ENCODE assay signal across 11 mouse cellular contexts in the genomic region with DNA sequence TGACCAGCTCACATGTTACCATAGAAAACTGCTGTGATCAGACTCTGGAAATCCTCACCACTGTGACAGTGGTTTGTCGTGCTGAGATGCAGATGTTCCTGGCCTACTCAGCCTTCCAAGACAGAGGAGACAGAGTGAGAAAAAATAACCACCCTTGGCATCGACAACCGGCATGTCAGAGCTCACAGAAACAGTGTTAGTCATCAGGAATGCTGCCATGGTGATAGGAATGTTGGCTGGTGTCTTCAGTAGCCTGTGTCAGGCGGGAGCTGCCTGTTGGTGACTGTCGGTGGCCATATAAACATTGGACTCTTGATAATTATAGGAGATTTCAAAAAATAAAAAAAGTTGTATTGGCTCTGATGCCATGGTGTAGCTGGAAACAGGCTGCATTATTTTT. TPM values are rescaled to one million over a fixed set of nuclear protein-coding genes. Genes with fewer than 3 reads are reported as not detected.
DNase-seq lines count a peak whose midpoint lies in the region; ATAC-seq and TF ChIP-seq lines count a peak whose summit lies in the region.
"Had no signal": no experiment of that assay in that cellular context is flagged by ENCODE, and none has a peak within 500 bp of the region (broad histone marks: within the 10 kb centered on the region; RNA-seq: fewer than 3 reads in every experiment).

No protein-coding gene starts in this region.

- H3K36me3 ChIP-seq in hindbrain, postnatal 0 days (ENCODE audit: insufficient read depth, low read length) = no peaks in the 10 kb centered on the region
- no peaks in the 10 kb centered on the region for H3K36me3 ChIP-seq in hindbrain, embryonic 12.5 days
- H3K36me3 ChIP-seq in lung, embryonic 14.5 days (ENCODE audit: insufficient read depth) = no peaks in the 10 kb centered on the region
- H3K36me3 ChIP-seq: midbrain, embryonic 13.5 days had no signal

- H3K4me1 ChIP-seq in hindbrain, postnatal 0 days (ENCODE audit: insufficient read depth, low read length) = no peaks in the 10 kb centered on the region
- peaks cover 2% of the 10 kb centered on the region; the same call in 1 of the 2 replicates for H3K4me1 ChIP-seq in hindbrain, embryonic 12.5 days
- H3K4me1 ChIP-seq in lung, embryonic 14.5 days (ENCODE audit: insufficient read depth) = no peaks in the 10 kb centered on the region
- H3K4me1 ChIP-seq: midbrain, embryonic 13.5 days had no signal

- ATAC-seq in hindbrain, postnatal 0 days = peak; percentile 49; the same call in 1 of the 2 replicates
- ATAC-seq in hindbrain, embryonic 12.5 days (ENCODE audit: low FRiP score) = no peak
- ATAC-seq in lung, embryonic 14.5 days (ENCODE audit: insufficient read depth) = peak; percentile 81
- ATAC-seq: midbrain, embryonic 13.5 days had no signal

- H3K9ac ChIP-seq in hindbrain, postnatal 0 days (replicated peaks; ENCODE audit: low read length) = no peak overlapping the region
- no peak overlapping the region for H3K9ac ChIP-seq in hindbrain, embryonic 12.5 days
- H3K9ac ChIP-seq in lung, embryonic 14.5 days = no peak overlapping the region
- H3K9ac ChIP-seq: midbrain, embryonic 13.5 days had no signal

- H3K4me2 ChIP-seq in hindbrain, postnatal 0 days (ENCODE audit: low read depth, low read length) = no peak overlapping the region
- H3K4me2 ChIP-seq in hindbrain, embryonic 12.5 days (replicated peaks) = no peak overlapping the region
- no peak overlapping the region for H3K4me2 ChIP-seq in lung, embryonic 14.5 days
- H3K4me2 ChIP-seq: midbrain, embryonic 13.5 days had no signal

- H3K27me3 ChIP-seq in hindbrain, postnatal 0 days (ENCODE audit: insufficient read depth, low read length) = no peaks in the 10 kb centered on the region
- no peaks in the 10 kb centered on the region for H3K27me3 ChIP-seq in hindbrain, embryonic 12.5 days
- no peaks in the 10 kb centered on the region for H3K27me3 ChIP-seq in lung, embryonic 14.5 days (ENCODE audit: insufficient read depth, low read length)
- H3K27me3 ChIP-seq: midbrain, embryonic 13.5 days had no signal

- 26% methylated on average over 5 of the region's 5 CpGs for WGBS in hindbrain, postnatal 0 days
- 45% methylated on average over 5 of the region's 5 CpGs for WGBS in hindbrain, embryonic 12.5 days
- 24% methylated on average over 5 of the region's 5 CpGs for WGBS in lung, embryonic 14.5 days

- no peak overlapping the region for H3K27ac ChIP-seq in hindbrain, postnatal 0 days
- no peak overlapping the region for H3K27ac ChIP-seq in hindbrain, embryonic 12.5 days
- H3K27ac ChIP-seq in lung, embryonic 14.5 days (ENCODE audit: low read depth) = no peak overlapping the region
- H3K27ac ChIP-seq: midbrain, embryonic 13.5 days had no signal

- H3K4me3 ChIP-seq in hindbrain, postnatal 0 days (ENCODE audit: low read length) = no peak overlapping the region
- no peak overlapping the region for H3K4me3 ChIP-seq in hindbrain, embryonic 12.5 days
- H3K4me3 ChIP-seq in lung, embryonic 14.5 days (ENCODE audit: low read depth, low read length) = no peak overlapping the region
- H3K4me3 ChIP-seq: midbrain, embryonic 13.5 days had no signal

- TF ChIP-seq CTCF in hindbrain, postnatal 0 days (IDR thresholded peaks at IDR 0.05; ENCODE audit: low read depth) = no peak
- TF ChIP-seq CTCF in lung, embryonic 14.5 days (IDR thresholded peaks at IDR 0.05; ENCODE audit: low read depth) = no peak

- no peaks in the 10 kb centered on the region for H3K9me3 ChIP-seq in hindbrain, postnatal 0 days (ENCODE audit: low read length)
- no peaks in the 10 kb centered on the region for H3K9me3 ChIP-seq in hindbrain, embryonic 12.5 days (replicated peaks)
- no peaks in the 10 kb centered on the region for H3K9me3 ChIP-seq in lung, embryonic 14.5 days (ENCODE audit: low read depth, low read length)
- H3K9me3 ChIP-seq: midbrain, embryonic 13.5 days had no signal

- DNase-seq in adrenal gland, adult 2 months = peak; percentile 51
- no peak for DNase-seq in adrenal gland, adult 8-10 months
- peak; percentile 54 for DNase-seq in hindbrain, postnatal 0 days (ENCODE audit: low spot score)
- peak; percentile 53 for DNase-seq in fibroblast of lung, adult 2 months (ENCODE audit: low read depth)
- peak; percentile 67 for DNase-seq in lung, embryonic 14.5 days
- DNase-seq in ovary, postnatal 36 days (ENCODE audit: low spot score) = no peak
- no peak for DNase-seq in cerebellum, adult 11-12 months
- DNase-seq: kidney, postnatal 10 days had no signal

RNA-seq across cellular contexts. Expression of a gene that starts 48.0 kb away (rescaled TPM):
- total RNA-seq in adrenal gland, adult 2 months (2021) = 10 to 100 TPM; 36.1 to 39.4 TPM
- polyA plus RNA-seq in adrenal gland, adult 2 months (2012; rRNA removed) = 9.4 and 12.4 TPM in 2 replicates
- 10 to 100 TPM; 34.3 to 45.7 (median 42.5) TPM for total RNA-seq in adrenal gland, adult 8-10 months (2022)
- 32.3 and 38.4 TPM in 2 replicates for total RNA-seq in hindbrain, postnatal 0 days (2014; rRNA removed)
- polyA plus RNA-seq in hindbrain, postnatal 0 days (2015; fragmentation: Nextera tagmentation; extraction: Ambion mirVana) = 25.3 and 25.5 TPM in 2 replicates
- polyA plus RNA-seq in hindbrain, embryonic 12.5 days (2016; fragmentation: Nextera tagmentation; extraction: Ambion mirVana) = 41.1 and 44.7 TPM in 2 replicates
- polyA plus RNA-seq in lung, embryonic 14.5 days (2014; fragmentation: Nextera tagmentation; extraction: Ambion mirVana) = 21.5 and 22.9 TPM in 2 replicates
- total RNA-seq: MEL had no signal

Comparison
In these comparisons a context has a peak if more than half of its experiments do, and no peak if none do; other contexts are left out.
1. DNase-seq: peak in adrenal gland, adult 2 months (single experiment), hindbrain, postnatal 0 days (single experiment), fibroblast of lung, adult 2 months (single experiment) and lung, embryonic 14.5 days (single experiment); none in adrenal gland, adult 8-10 months (single experiment), ovary, postnatal 36 days (single experiment) and cerebellum, adult 11-12 months (single experiment).